Mouse (Mus musculus) liver, adult (tissue): ENCODE data around the gene Cep170b.
A peak's percentile ranks its signal among the peaks of the same experiment; 100 is the strongest.

Experiments used
- GATA4 ChIP-seq: IDR thresholded peaks from 2 replicates; pipeline ENCODE4 v1.6.1; 2014; ENCODE audit warnings: mild to moderate bottlenecking, low read length; ENCODE audit not compliant: insufficient replicate concordance

Cep170b gene

DNA sequence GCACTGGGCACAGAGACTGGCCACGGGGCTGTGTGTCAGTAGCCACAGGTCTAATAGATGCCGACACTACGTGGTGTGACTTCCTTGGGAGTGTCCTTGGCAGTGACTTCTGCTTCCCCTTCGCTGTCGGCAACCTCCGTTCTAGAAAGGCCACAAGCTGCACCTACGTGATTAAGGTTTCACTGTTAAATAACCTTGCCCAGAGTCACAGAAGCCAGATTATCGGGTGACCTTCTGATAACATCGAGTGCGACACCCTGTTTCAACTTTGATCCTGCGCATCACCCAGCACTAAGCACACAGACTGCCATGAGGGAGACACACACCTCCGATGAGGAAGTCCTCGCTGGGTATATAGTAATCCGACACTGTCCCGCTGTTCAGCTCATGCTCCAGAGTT is 31.8 kb upstream of the Cep170b start:
- no peak for TF ChIP-seq GATA4

DNA sequence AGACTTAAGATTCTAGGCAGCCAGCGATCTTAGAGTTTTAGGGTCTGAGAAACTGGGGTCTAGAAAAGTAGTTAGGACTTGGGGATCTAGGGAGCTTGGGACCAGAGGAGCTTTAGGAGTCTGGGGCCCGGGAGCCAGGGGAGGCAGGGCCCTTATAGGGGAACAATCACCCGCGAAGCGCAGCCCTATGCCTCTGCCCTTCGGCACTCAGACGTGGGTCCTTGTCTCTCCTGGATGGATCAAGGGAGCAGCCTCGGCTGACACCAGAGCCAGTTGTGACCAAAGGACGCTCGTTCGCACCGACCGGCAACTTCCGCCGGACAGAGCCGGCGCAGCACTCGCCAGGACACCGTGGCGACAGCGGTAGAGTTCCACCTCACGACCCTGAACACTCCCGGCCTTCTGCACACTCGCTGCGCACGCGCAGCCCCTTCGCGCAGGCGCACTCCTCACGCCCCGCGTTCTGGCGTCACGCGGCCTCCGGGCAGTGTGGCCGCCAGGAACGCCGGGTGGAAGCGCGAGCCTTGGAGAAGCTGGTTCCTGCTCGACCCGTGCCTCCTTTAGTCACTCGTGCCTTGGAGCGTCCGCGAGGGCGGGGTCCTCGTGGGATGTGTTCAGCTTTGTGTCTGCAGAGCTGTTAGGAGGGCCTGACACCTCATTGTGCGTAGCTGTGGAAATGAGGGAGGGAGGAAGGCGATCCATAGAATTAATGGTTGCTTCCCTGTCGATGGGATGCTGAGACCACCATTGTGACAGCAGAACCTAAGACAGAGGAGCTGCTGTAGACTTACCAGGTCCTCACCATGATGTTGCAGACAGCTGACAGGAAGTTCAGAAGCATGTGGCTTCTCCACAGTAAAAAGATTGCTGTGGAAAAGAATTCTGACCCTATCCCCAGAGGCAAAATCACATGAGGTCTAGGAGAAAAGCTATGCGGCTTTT is 26.8 kb upstream of the Cep170b start:
- peak; percentile 19; the same call in 1 of the 2 replicates for TF ChIP-seq GATA4

DNA sequence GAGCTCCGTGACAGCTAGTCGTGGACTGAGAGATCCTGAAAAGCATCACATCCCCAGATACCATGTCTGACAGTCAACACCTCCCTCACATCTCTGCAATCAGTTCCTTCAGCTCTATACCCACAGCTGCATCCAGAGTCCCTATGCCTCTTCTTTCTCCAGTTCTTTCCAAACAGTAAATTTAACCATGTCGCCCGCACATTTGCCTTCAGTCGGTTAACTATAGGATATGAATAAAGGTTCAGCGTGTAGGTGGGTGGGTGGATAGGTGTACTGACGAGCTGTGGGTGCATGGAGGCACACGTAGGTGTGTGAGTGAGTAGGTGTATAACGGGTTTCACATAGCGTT is 26.2 kb upstream of the Cep170b start:
- no peak for TF ChIP-seq GATA4

DNA sequence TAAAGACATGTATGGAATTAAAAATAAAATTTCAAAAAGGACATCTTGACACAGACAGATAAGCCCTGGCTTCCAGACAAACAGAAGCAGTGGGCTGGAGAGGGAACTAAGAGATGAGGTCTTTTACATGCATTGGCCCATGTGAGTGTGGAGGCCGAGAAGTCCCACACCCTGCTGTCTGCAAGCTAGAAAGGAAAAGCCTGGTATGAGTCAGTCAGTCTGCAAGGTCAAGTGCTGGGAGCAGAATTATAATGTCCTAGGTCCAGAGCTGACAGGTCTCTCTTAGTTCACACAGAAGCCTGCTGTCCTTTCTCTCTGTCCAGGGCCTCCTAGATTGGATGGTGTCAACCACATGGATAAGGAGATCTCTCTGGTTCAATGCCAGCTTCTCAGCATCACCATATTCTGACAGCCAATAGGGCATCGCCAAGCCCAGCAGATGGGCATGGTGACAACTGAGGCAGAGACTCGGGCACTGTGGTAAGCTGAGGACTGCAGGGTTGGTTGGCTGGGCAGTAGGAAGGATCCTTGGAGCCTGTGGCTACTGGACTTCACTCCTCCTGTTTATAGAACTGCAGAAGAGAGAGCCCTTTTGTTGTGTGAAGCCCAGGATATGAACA is 23.3 kb upstream of the Cep170b start:
- no peak for TF ChIP-seq GATA4

DNA sequence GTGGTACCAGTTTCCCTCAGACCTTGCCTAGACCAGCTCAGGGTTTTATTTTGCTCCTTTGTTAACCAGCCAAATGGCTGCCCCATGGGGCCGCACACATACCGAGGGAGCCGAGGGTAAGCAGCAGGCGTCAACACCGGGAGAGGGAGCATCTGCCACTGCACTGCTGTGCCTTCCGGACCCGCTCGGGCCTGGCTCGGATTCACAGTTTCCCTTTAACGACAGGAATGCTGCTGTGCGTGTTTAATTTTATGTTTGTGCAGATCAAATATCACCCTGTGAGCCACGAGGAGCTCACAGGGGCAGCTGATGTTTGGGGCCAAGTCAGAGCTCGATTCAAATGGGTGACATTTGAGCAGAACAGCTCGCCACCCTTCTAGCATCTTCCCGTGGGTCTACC is 19.7 kb upstream of the Cep170b start:
- TF ChIP-seq GATA4, result no peak

GRCm38 (mm10) chr12:112702374-112703320 is 17.6 kb upstream of the Cep170b start:
- no peak for TF ChIP-seq GATA4

GRCm38 (mm10) chr12:112706704-112707572 is 13.3 kb upstream of the Cep170b start:
- TF ChIP-seq GATA4, result no peak

GRCm38 (mm10) chr12:112707573-112707869 is 12.7 kb upstream of the Cep170b start:
- no peak for TF ChIP-seq GATA4

DNA sequence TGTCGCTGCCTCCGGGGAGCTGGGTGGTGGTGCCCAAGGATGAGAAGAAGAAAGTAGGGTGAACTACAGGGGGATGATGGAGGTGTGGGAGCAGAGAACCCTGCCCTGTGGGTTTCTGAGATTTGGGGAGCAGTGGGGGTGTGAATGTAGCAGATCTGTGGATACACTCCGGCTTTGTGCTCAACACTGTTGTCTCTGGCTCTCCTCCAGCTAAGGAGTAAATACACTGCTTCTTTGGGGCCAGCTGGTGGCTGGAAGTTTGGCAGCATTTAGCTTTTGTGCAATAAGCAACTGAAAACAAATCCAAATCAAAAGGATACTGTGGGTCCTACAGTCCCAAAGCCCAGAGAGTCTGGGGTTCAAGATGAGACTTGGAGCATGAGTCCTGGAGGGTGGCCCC is 6.3 kb upstream of the Cep170b start:
- TF ChIP-seq GATA4, result no peak

DNA sequence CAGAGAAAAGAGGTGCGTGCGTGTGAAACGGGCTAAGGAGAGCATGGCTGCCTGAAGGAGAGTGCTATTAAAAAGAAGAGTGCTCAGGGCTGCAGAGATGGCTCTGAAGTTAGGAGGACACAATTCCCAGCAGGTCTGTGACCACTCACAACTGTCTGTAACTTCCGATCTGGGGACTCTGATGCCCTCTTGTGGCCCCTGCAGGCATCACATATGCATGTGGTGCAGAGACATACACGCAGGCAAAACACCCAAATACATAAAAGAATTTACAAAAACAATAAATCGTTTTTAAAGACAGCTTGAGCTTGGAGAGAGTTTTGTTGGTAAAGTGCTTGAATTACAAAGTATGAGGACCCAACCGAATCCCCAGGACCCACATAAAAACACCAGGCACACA is 3.1 kb upstream of the Cep170b start:
- TF ChIP-seq GATA4, result no peak

- TF ChIP-seq GATA4, result no peak
Observed at GRCm38 (mm10) chr12:112718995-112719394, 1.3 kb upstream of the Cep170b start.

- no peak for TF ChIP-seq GATA4
Observed at GRCm38 (mm10) chr12:112720890-112721423, 702 bp downstream of the Cep170b start.

- no peak for TF ChIP-seq GATA4
Observed at GRCm38 (mm10) chr12:112721424-112722239, 1.4 kb downstream of the Cep170b start.

DNA sequence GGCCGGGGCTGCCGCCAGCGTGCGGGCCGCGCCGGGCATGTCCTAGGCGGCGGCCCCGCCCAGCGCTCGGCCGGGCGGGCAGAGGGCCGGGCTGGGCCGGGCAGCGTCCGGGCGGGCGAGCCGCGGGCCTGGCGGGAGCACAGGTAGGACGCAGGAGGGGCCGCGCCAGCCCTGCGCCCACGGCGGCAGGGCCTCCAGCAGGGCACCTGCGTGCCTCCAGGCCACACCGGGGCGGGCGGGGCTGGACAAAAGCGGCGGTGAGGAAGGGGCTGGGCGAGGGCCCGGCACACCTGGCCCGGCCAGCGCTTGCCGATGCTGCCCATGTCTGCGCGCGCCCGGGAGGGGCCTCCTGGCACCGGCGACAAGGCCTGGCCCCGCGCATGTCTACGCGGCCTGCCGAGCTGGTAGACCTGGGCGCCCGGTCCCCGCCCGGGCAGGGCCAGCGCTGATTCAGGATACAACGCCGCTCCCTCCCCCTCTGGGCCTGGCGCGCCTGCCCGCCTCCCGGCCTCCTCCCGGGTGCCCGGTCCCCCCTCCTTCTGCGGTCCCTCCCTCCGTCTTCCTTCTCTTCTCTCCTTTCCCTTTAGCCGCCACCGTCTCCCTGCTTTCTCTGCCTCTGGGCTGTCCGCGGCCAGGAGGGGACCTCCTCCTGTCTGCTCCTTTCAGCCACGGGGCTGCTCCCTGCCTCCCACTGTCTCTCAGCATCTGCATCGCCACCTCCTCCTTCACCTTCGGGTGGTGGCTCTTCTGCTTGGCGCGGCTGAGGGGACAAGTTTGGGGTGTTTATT is 2.2 kb downstream of the Cep170b start:
- TF ChIP-seq GATA4, result no peak
